9 mouse cellular contexts compared by ENCODE assay signal in the genomic region with DNA sequence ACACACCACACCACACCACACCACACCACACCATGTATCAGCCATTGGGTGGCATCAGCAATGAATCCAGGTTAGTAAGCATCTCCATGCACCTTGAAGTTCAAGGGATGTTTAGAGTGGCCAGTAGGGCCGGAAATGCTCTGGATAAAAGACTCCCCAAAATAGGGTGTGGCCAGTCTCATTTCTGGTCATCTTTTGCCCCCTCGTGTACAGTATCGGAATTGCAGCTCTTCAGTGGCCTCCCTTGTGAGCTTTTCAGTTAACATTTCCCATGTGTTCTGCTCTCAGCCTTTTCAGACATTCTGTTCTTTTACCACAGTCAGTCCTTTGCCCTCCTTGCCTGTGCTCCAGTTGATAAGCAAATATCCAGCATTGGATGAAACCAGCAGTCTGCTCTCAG. TPM values are rescaled to one million over a fixed set of nuclear protein-coding genes. Genes with fewer than 3 reads are reported as not detected.
DNase-seq lines count a peak whose midpoint lies in the region.
"Had no signal": no experiment of that assay in that cellular context is flagged by ENCODE, and none has a peak within 500 bp of the region (broad histone marks: within the 10 kb centered on the region; RNA-seq: fewer than 3 reads in every experiment).

No protein-coding gene starts in this region.

- DNase-seq in gastrocnemius, adult 18-20 months (ENCODE audit: low spot score): peak; percentile 16
- no peak for DNase-seq in gastrocnemius, postnatal 25 days
- DNase-seq in 3134 (ENCODE audit: extremely low read depth, insufficient read length, low spot score): peak; percentile 6
- DNase-seq in adipocyte (ENCODE audit: low spot score): peak; percentile 88
- peak; percentile 58 for DNase-seq in embryo, embryonic 11 days
- DNase-seq in hindlimb bud, embryonic 11.5 days (ENCODE audit: extremely low spot score, low read depth, low spot score): peak; percentile 26
- DNase-seq in lung, adult 18-20 months: peak; percentile 11 to 47
- DNase-seq in thymus, postnatal 14 days: peak; percentile 16

RNA-seq across cellular contexts. Expression of a gene that starts 15.8 kb away (rescaled TPM):
- 1 to 10 TPM; 1.9 to 2.9 TPM for total RNA-seq in gastrocnemius, adult 18-20 months (2021)
- 1 to 10 TPM; 3.7 to 5.7 TPM for total RNA-seq in gastrocnemius, postnatal 25 days (2021)

RNA-seq across cellular contexts. Expression of a gene that starts 25.8 kb away (rescaled TPM):
- total RNA-seq in gastrocnemius, adult 18-20 months (2021): under 1 TPM in 1 of 2 experiments, not detected in 1; 0.14 TPM
- total RNA-seq in gastrocnemius, postnatal 25 days (2021): not detected

RNA-seq across cellular contexts. Expression of a gene that starts 26.2 kb away (rescaled TPM):
- total RNA-seq in gastrocnemius, adult 18-20 months (2021): not detected
- not detected for total RNA-seq in gastrocnemius, postnatal 25 days (2021)
- total RNA-seq: layer of hippocampus, postnatal 14 days had no signal

RNA-seq across cellular contexts. Expression of a gene that starts 45.0 kb away (rescaled TPM):
- total RNA-seq in gastrocnemius, adult 18-20 months (2021): not detected
- not detected for total RNA-seq in gastrocnemius, postnatal 25 days (2021)
